Comparison of ENCODE assay signal across 8 mouse cellular contexts in genomic region chr2:102399864-102400604, GRCm38 (mm10). TPM values are rescaled to one million over a fixed set of nuclear protein-coding genes. Genes with fewer than 3 reads are reported as not detected.
A peak's percentile ranks its signal among the peaks of the same experiment; 100 is the strongest.
DNase-seq lines count a peak whose midpoint lies in the region; ATAC-seq and TF ChIP-seq lines count a peak whose summit lies in the region.

No protein-coding gene starts in this region.

- peak overlapping the region; percentile 90 for H3K4me3 ChIP-seq in gastrocnemius, adult 2 months
- H3K4me3 ChIP-seq in embryonic fibroblast, embryonic 13.5 days (ENCODE audit: insufficient read depth, low read length), result peak overlapping the region; percentile 46
- H3K4me3 ChIP-seq in limb, embryonic 14.5 days (replicated peaks; ENCODE audit: low read length), result peak overlapping the region; percentile 68
- peak overlapping the region; percentile 68 for H3K4me3 ChIP-seq in stomach, embryonic 16.5 days (replicated peaks; ENCODE audit: low read length)

- peaks cover 5% of the 10 kb centered on the region for H3K4me1 ChIP-seq in embryonic fibroblast, embryonic 13.5 days (ENCODE audit: control insufficient read depth, insufficient read depth, low read length)
- H3K4me1 ChIP-seq in limb, embryonic 14.5 days (ENCODE audit: control insufficient read depth, insufficient read depth, low read length), result peaks cover 15% of the 10 kb centered on the region
- H3K4me1 ChIP-seq in stomach, embryonic 16.5 days (ENCODE audit: control insufficient read depth, insufficient read depth, low read length), result peaks cover 16% of the 10 kb centered on the region

- WGBS in limb, embryonic 14.5 days, result 36% methylated on average over 48 of the region's 48 CpGs
- 35% methylated on average over 48 of the region's 48 CpGs for WGBS in stomach, embryonic 16.5 days

- DNase-seq in gastrocnemius, adult 2 months, result peak; percentile 14
- DNase-seq in gastrocnemius, postnatal 4 days (ENCODE audit: low spot score in 2 of 2), result no peak
- peak; percentile 4 for DNase-seq in 3134 (ENCODE audit: extremely low read depth, insufficient read length, low spot score)
- no peak for DNase-seq in limb, embryonic 14.5 days (ENCODE audit: low spot score)
- no peak for DNase-seq in left cerebral cortex, postnatal 10 days (ENCODE audit: extremely low spot score in 1 of 2, low spot score in 2 of 2)
- no peak for DNase-seq in gastrocnemius, postnatal 14 days

- ATAC-seq in limb, embryonic 14.5 days (ENCODE audit: low FRiP score, low read depth), result no peak
- ATAC-seq in stomach, embryonic 16.5 days (ENCODE audit: insufficient read depth, low FRiP score), result peak; percentile 2; the same call in 1 of the 2 replicates

- TF ChIP-seq POLR2A in embryonic fibroblast, embryonic 13.5 days (IDR thresholded peaks at IDR 0.05; ENCODE audit: low read depth, low read length), result no peak
- no peak for TF ChIP-seq POLR2A in limb, embryonic 14.5 days (IDR thresholded peaks at IDR 0.05; ENCODE audit: borderline replicate concordance, extremely low read depth, insufficient read depth, insufficient read length)

- H3K36me3 ChIP-seq in limb, embryonic 14.5 days (ENCODE audit: control insufficient read depth, insufficient read depth, low read length), result no peaks in the 10 kb centered on the region
- no peaks in the 10 kb centered on the region for H3K36me3 ChIP-seq in stomach, embryonic 16.5 days (ENCODE audit: control insufficient read depth, insufficient read depth, low read length)

- H3K27ac ChIP-seq in gastrocnemius, adult 2 months, result peak overlapping the region; percentile 89
- peak overlapping the region; percentile 83 for H3K27ac ChIP-seq in embryonic fibroblast, embryonic 13.5 days (ENCODE audit: insufficient read depth, low read length)
- H3K27ac ChIP-seq in limb, embryonic 14.5 days (replicated peaks; ENCODE audit: low read depth, low read length), result peak overlapping the region; percentile 98
- peak overlapping the region; percentile 95 for H3K27ac ChIP-seq in stomach, embryonic 16.5 days (ENCODE audit: low read length)

- no peak for TF ChIP-seq CTCF in gastrocnemius, adult 2 months (IDR thresholded peaks at IDR 0.05)
- TF ChIP-seq CTCF in embryonic fibroblast, embryonic 13.5 days (IDR thresholded peaks at IDR 0.05; ENCODE audit: borderline replicate concordance, insufficient read depth, low read length), result no peak

- H3K9ac ChIP-seq in limb, embryonic 14.5 days (ENCODE audit: low read depth, low read length, severe bottlenecking), result peak overlapping the region; percentile 95
- H3K9ac ChIP-seq in stomach, embryonic 16.5 days (ENCODE audit: low read length), result peak overlapping the region; percentile 95

- intact Hi-C loops in gastrocnemius, adult 2 months (cut with DNase I), result loop anchor here (5.0 to 10.0 kb wide), 4 partner anchors 52 to 1625 kb away; partner anchors contain the start of genes 4931422A03Rik, Fbxo3 and Fjx1
- intact Hi-C loops in left cerebral cortex, postnatal 10 days (cut with DNase I), result loop anchor here (2.0 kb wide), 1 partner anchor 51 kb away; no protein-coding TSS in a partner anchor
- intact Hi-C loops in gastrocnemius, postnatal 14 days (cut with DNase I; ENCODE audit: low total_unique reads), result no loop called here

- H3K4me2 ChIP-seq in limb, embryonic 14.5 days (replicated peaks; ENCODE audit: low read depth, low read length, severe bottlenecking), result peak overlapping the region; percentile 83
- H3K4me2 ChIP-seq in stomach, embryonic 16.5 days (ENCODE audit: low read depth, low read length), result peak overlapping the region; percentile 87

- H3K27me3 ChIP-seq in limb, embryonic 14.5 days (ENCODE audit: control insufficient read depth, insufficient read depth, low read length), result no peaks in the 10 kb centered on the region
- H3K27me3 ChIP-seq in stomach, embryonic 16.5 days (ENCODE audit: control insufficient read depth, insufficient read depth, low read length), result no peaks in the 10 kb centered on the region

- no peaks in the 10 kb centered on the region for H3K9me3 ChIP-seq in limb, embryonic 14.5 days (ENCODE audit: control insufficient read depth, low read length)
- no peaks in the 10 kb centered on the region for H3K9me3 ChIP-seq in stomach, embryonic 16.5 days (replicated peaks; ENCODE audit: control insufficient read depth, low read length)

RNA-seq across cellular contexts. Expression of gene Trim44, which starts 7.6 kb away (rescaled TPM):
- 10 to 100 TPM; 15.9 to 17.1 TPM for total RNA-seq in gastrocnemius, adult 2 months (2021)
- 10 to 100 TPM; 41.5 to 43.7 TPM for total RNA-seq in gastrocnemius, postnatal 4 days (2021)
- 76.1 and 97.4 TPM in 2 replicates for polyA plus RNA-seq in embryonic fibroblast, embryonic 13.5 days (2011; ENCODE audit: insufficient read length, low read depth, missing spikeins)
- polyA plus RNA-seq in limb, embryonic 14.5 days (2012; rRNA removed), result 66.6 and 69.7 TPM in 2 replicates
- polyA plus RNA-seq in limb, embryonic 14.5 days (2014; fragmentation: Nextera tagmentation; extraction: Ambion mirVana), result 36.4 and 43.0 TPM in 2 replicates
- polyA plus RNA-seq in stomach, embryonic 16.5 days (2015; fragmentation: Nextera tagmentation; extraction: Ambion mirVana), result 13.8 and 16.2 TPM in 2 replicates
- 100 to 1,000 TPM; 177 to 178 TPM for total RNA-seq in left cerebral cortex, postnatal 10 days (2021)
- total RNA-seq in gastrocnemius, postnatal 14 days (2021), result 10 to 100 TPM; 15.7 to 19.8 TPM

RNA-seq across cellular contexts. Expression of gene Fjx1, which starts 52.3 kb away (rescaled TPM):
- total RNA-seq in gastrocnemius, adult 2 months (2021), result under 1 TPM; 0.36 to 0.53 TPM
- total RNA-seq in gastrocnemius, postnatal 4 days (2021), result 1 to 10 TPM; 7.2 to 7.3 TPM
- polyA plus RNA-seq in embryonic fibroblast, embryonic 13.5 days (2011; ENCODE audit: insufficient read length, low read depth, missing spikeins), result 5.8 and 7.7 TPM in 2 replicates
- 38.8 and 46.5 TPM in 2 replicates for polyA plus RNA-seq in limb, embryonic 14.5 days (2012; rRNA removed)
- 25.5 and 30.3 TPM in 2 replicates for polyA plus RNA-seq in limb, embryonic 14.5 days (2014; fragmentation: Nextera tagmentation; extraction: Ambion mirVana)
- 2.8 and 3.9 TPM in 2 replicates for polyA plus RNA-seq in stomach, embryonic 16.5 days (2015; fragmentation: Nextera tagmentation; extraction: Ambion mirVana)
- total RNA-seq in left cerebral cortex, postnatal 10 days (2021), result 10 to 100 TPM; 74.9 to 84.1 TPM
- total RNA-seq in gastrocnemius, postnatal 14 days (2021), result 1 to 10 TPM; 1.4 to 2.3 TPM

Comparison
In these comparisons a context has a peak if more than half of its experiments do, and no peak if none do; other contexts are left out.
1. DNase-seq: peak in gastrocnemius, adult 2 months (single experiment) and 3134 (single experiment); none in gastrocnemius, postnatal 4 days (0 of 2), limb, embryonic 14.5 days (single experiment), left cerebral cortex, postnatal 10 days (0 of 2) and gastrocnemius, postnatal 14 days (single experiment).
2. RNA of gene Fjx1, which starts 52.3 kb away (total RNA-seq): 74.9 to 84.1 TPM in left cerebral cortex, postnatal 10 days; 7.2 to 7.3 TPM in gastrocnemius, postnatal 4 days, 1.4 to 2.3 TPM in gastrocnemius, postnatal 14 days and 0.36 to 0.53 TPM in gastrocnemius, adult 2 months; every median in the first group is over 4 times any median in the second.
3. Peak in every context shown above with its lines, with median percentiles within 50 percentile points of each other: H3K27ac ChIP-seq and H3K4me3 ChIP-seq.